Mouse (Mus musculus): ENCODE measurements around the gene Gm37240.

- TF ChIP-seq CTCF (IDR thresholded peaks at IDR 0.05; ENCODE audit: borderline replicate concordance, insufficient read depth, low read length) (no peak), POLR2A (IDR thresholded peaks at IDR 0.05; ENCODE audit: low read depth, low read length) (no peak)
Measured at GRCm38 (mm10) chr3:85348021-85348420, 539.3 kb downstream of the Gm37240 start.
